1 mouse cellular context compared by ENCODE assay signal in the genomic region with DNA sequence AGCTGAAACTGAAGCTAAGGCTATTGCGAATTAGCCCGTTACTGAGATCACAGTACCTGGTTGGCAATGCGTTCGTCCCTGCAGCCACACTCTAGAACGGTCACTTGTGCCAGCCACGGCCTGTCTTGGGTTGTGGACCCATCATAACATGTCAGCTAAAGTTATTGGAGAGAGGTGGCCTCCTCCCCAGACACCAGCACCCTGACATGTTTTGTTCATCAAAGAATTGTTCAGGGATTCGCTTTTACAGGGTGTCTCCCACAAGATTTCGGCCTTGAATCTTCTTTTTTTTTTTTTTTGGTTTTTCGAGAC.
TF ChIP-seq lines count a peak whose summit lies in the region.

No protein-coding gene starts in this region.

TF ChIP-seq in MEL, 35 proteins besides CTCF, POLR2A, EP300 and RAD21:
- 0 out of 2 replicates have a peak, but pooled peaks have one; percentile 5 for TF ChIP-seq ZMIZ1 (IDR thresholded peaks at IDR 0.05; ENCODE audit: low read depth, low read length)
- no peak for TF ChIP-seq JUND (IDR thresholded peaks at IDR 0.05; ENCODE audit: low read depth, low read length)
TF ChIP-seq in MEL: peak in this region for 1.
